Mouse (Mus musculus): Measurements from ENCODE around the gene Acvrl1.

DNA sequence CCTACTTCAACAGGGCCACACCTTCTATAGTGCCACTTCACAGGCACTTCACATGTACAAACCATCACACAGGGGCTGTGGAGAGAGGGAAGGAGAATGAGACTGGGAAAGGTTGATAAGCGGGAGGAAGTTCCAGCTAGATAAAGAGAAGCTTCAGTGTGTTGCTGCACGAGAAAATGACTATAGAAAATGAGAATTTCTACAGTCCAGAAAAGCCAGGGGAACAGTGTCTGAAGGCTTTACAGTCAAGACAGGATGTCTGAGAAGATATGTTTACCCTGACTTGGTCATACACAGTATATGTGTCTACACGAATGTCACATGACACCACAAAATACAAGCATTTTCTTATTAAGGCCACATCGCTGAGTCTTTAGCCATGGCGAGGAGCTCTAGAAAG lies 41.6 kb downstream of the Acvrl1 start:
- TF ChIP-seq CTCF (IDR thresholded peaks at IDR 0.05; ENCODE audit: low read depth), result no peak
- no peak for TF ChIP-seq EP300 (IDR thresholded peaks at IDR 0.05; ENCODE audit: low read depth)
